ENCODE assay signal across 9 mouse cellular contexts in genomic region chr13:90885856-90886532, GRCm38 (mm10). TPM values are rescaled to one million over a fixed set of nuclear protein-coding genes. Genes with fewer than 3 reads are reported as not detected.
DNase-seq lines count a peak whose midpoint lies in the region; ATAC-seq and TF ChIP-seq lines count a peak whose summit lies in the region.
"Had no signal": no experiment of that assay in that cellular context is flagged by ENCODE, and none has a peak within 500 bp of the region (broad histone marks: within the 10 kb centered on the region; RNA-seq: fewer than 3 reads in every experiment).

No protein-coding gene starts in this region.

- intact Hi-C loops in heart, postnatal 10 days (cut with DNase I): loop anchor here (1.0 to 5.0 kb wide), 3 partner anchors 1107 to 1339 kb away; no protein-coding TSS in a partner anchor

- peak overlapping the region; percentile 51 for H3K4me3 ChIP-seq in bone marrow macrophage, adult 2 months (ENCODE audit: insufficient read depth, low read length)
- peak overlapping the region; percentile 41 for H3K4me3 ChIP-seq in embryonic facial prominence, embryonic 13.5 days
- peak overlapping the region; percentile 47 to 75 for H3K4me3 ChIP-seq in liver, embryonic 14.5 days (ENCODE audit: insufficient read depth in 1 of 2, low read depth in 2 of 2, low read length in 2 of 2)
- H3K4me3 ChIP-seq in neural tube, embryonic 11.5 days (ENCODE audit: low read depth, low read length): peak overlapping the region; percentile 14

- peak; percentile 57 to 71 for DNase-seq in heart, postnatal 10 days
- DNase-seq in liver, embryonic 14.5 days (ENCODE audit: low read depth in 3 of 3, low spot score in 3 of 3): peak in 1 of 3 experiments; percentile 7
- DNase-seq in neural tube, embryonic 11.5 days (ENCODE audit: low spot score): no peak
- no peak for DNase-seq in frontal cortex, postnatal 14 days (ENCODE audit: low spot score in 2 of 2)
- no peak for DNase-seq in right cerebral cortex, postnatal 25 days
- no peak for DNase-seq in cerebellum, adult 11-12 months

- ATAC-seq in embryonic facial prominence, embryonic 13.5 days (ENCODE audit: insufficient number of reproducible peaks, insufficient read depth, low FRiP score, low TSS enrichment, low read depth): no peak
- peak; percentile 55 for ATAC-seq in liver, embryonic 14.5 days (ENCODE audit: insufficient read depth)
- no peak for ATAC-seq in neural tube, embryonic 11.5 days (ENCODE audit: insufficient read depth, low FRiP score, low TSS enrichment)

- H3K27ac ChIP-seq in bone marrow macrophage, adult 2 months (ENCODE audit: insufficient read depth, low read depth, low read length): no peak overlapping the region
- no peak overlapping the region for H3K27ac ChIP-seq in embryonic facial prominence, embryonic 13.5 days
- H3K27ac ChIP-seq in liver, embryonic 14.5 days: no peak overlapping the region
- no peak overlapping the region for H3K27ac ChIP-seq in neural tube, embryonic 11.5 days (ENCODE audit: low read depth, low read length)

- peak overlapping the region; percentile 54; the same call in 1 of the 2 replicates for H3K9ac ChIP-seq in embryonic facial prominence, embryonic 13.5 days
- H3K9ac ChIP-seq in liver, embryonic 14.5 days (replicated peaks): no peak overlapping the region
- no peak overlapping the region for H3K9ac ChIP-seq in neural tube, embryonic 11.5 days (ENCODE audit: low read length)

- H3K36me3 ChIP-seq in embryonic facial prominence, embryonic 13.5 days: no peaks in the 10 kb centered on the region
- no peaks in the 10 kb centered on the region for H3K36me3 ChIP-seq in liver, embryonic 14.5 days (replicated peaks; ENCODE audit: control insufficient read depth, insufficient read depth, low read depth)
- H3K36me3 ChIP-seq in neural tube, embryonic 11.5 days (ENCODE audit: control insufficient read depth, insufficient read depth, low read length): no peaks in the 10 kb centered on the region

- no peak for TF ChIP-seq EP300 in liver, embryonic 14.5 days (IDR thresholded peaks at IDR 0.05; ENCODE audit: low read depth)

- no peaks in the 10 kb centered on the region for H3K9me3 ChIP-seq in embryonic facial prominence, embryonic 13.5 days
- no peaks in the 10 kb centered on the region for H3K9me3 ChIP-seq in liver, embryonic 14.5 days (ENCODE audit: control insufficient read depth, low read length)
- H3K9me3 ChIP-seq in neural tube, embryonic 11.5 days (ENCODE audit: control insufficient read depth, low read length): no peaks in the 10 kb centered on the region

- H3K27me3 ChIP-seq in embryonic facial prominence, embryonic 13.5 days: no peaks in the 10 kb centered on the region
- H3K27me3 ChIP-seq in liver, embryonic 14.5 days (ENCODE audit: control insufficient read depth, insufficient read depth, low read length): no peaks in the 10 kb centered on the region
- H3K27me3 ChIP-seq in neural tube, embryonic 11.5 days (ENCODE audit: control insufficient read depth, insufficient read depth, low read length): no peaks in the 10 kb centered on the region

- no peak for TF ChIP-seq POLR2A in bone marrow macrophage, adult 2 months (IDR thresholded peaks at IDR 0.05; ENCODE audit: borderline replicate concordance, low read depth, low read length)

- TF ChIP-seq CTCF in bone marrow macrophage, adult 2 months (IDR thresholded peaks at IDR 0.05; ENCODE audit: low read depth, low read length): no peak
- no peak for TF ChIP-seq CTCF in liver, embryonic 14.5 days (IDR thresholded peaks at IDR 0.05; ENCODE audit: low read depth)

- peak overlapping the region; percentile 65 for H3K4me2 ChIP-seq in embryonic facial prominence, embryonic 13.5 days
- H3K4me2 ChIP-seq in liver, embryonic 14.5 days (ENCODE audit: low read depth): peak overlapping the region; percentile 72
- peak overlapping the region; percentile 40 for H3K4me2 ChIP-seq in neural tube, embryonic 11.5 days (ENCODE audit: low read depth)

- WGBS in embryonic facial prominence, embryonic 13.5 days: 40% methylated on average over 13 of the region's 13 CpGs
- WGBS in liver, embryonic 14.5 days (ENCODE audit: insufficient replicate concordance): 34% methylated on average over 13 of the region's 13 CpGs
- 59% methylated on average over 13 of the region's 13 CpGs for WGBS in neural tube, embryonic 11.5 days

- no peaks in the 10 kb centered on the region for H3K4me1 ChIP-seq in bone marrow macrophage, adult 2 months (ENCODE audit: control insufficient read depth, insufficient read depth, low read length)
- peaks cover 15% of the 10 kb centered on the region for H3K4me1 ChIP-seq in embryonic facial prominence, embryonic 13.5 days
- peaks cover 6 to 19% of the 10 kb centered on the region in 2 experiments for H3K4me1 ChIP-seq in liver, embryonic 14.5 days (replicated peaks; ENCODE audit: control insufficient read depth in 2 of 2, insufficient read depth in 2 of 2, low read length in 1 of 2)
- no peaks in the 10 kb centered on the region for H3K4me1 ChIP-seq in neural tube, embryonic 11.5 days (ENCODE audit: control insufficient read depth, insufficient read depth, low read length)

RNA-seq across cellular contexts. Expression of gene Atp6ap1l, which starts 19.2 kb away (rescaled TPM):
- polyA plus RNA-seq in bone marrow macrophage, adult 2 months (2012; ENCODE audit: insufficient read depth, insufficient read length, missing spikeins): not detected in 2 replicates
- polyA plus RNA-seq in embryonic facial prominence, embryonic 13.5 days (2015; fragmentation: Nextera tagmentation; extraction: Ambion mirVana): 0.25 TPM in 1 of 2 replicates, not detected in the other
- total RNA-seq in heart, postnatal 10 days (2021): under 1 TPM; 0.35 to 0.41 TPM
- not detected in 2 replicates for polyA plus RNA-seq in liver, embryonic 14.5 days (2012; rRNA removed)
- polyA plus RNA-seq in liver, embryonic 14.5 days (2014; fragmentation: Nextera tagmentation; extraction: Ambion mirVana): not detected in 2 replicates
- 0.60 TPM in 1 of 2 replicates, not detected in the other for polyA plus RNA-seq in neural tube, embryonic 11.5 days (2014; fragmentation: Nextera tagmentation; extraction: Ambion mirVana)
- polyA plus RNA-seq: spleen, adult 2 months had no signal

RNA-seq across cellular contexts. Expression of gene Rps23, which starts 36.8 kb away (rescaled TPM):
- polyA plus RNA-seq in bone marrow macrophage, adult 2 months (2012; ENCODE audit: insufficient read depth, insufficient read length, missing spikeins): 640 and 687 TPM in 2 replicates
- polyA plus RNA-seq in embryonic facial prominence, embryonic 13.5 days (2015; fragmentation: Nextera tagmentation; extraction: Ambion mirVana): 256 and 302 TPM in 2 replicates
- 100 to 1,000 TPM; 236 to 256 TPM for total RNA-seq in heart, postnatal 10 days (2021)
- 280 and 1,036 TPM in 2 replicates for polyA plus RNA-seq in liver, embryonic 14.5 days (2012; rRNA removed)
- polyA plus RNA-seq in liver, embryonic 14.5 days (2014; fragmentation: Nextera tagmentation; extraction: Ambion mirVana): 206 and 215 TPM in 2 replicates
- polyA plus RNA-seq in neural tube, embryonic 11.5 days (2014; fragmentation: Nextera tagmentation; extraction: Ambion mirVana): 186 and 206 TPM in 2 replicates

Comparison
In these comparisons a context has a peak if more than half of its experiments do, and no peak if none do; other contexts are left out.
1. DNase-seq: peak in heart, postnatal 10 days (2 of 2); none in neural tube, embryonic 11.5 days (single experiment), frontal cortex, postnatal 14 days (0 of 2), right cerebral cortex, postnatal 25 days (single experiment) and cerebellum, adult 11-12 months (single experiment).
2. Peak in every context shown above with its lines, with median percentiles within 50 percentile points of each other: H3K4me3 ChIP-seq and H3K4me2 ChIP-seq.